Mouse (Mus musculus) CH12.LX (cell line): ENCODE results near the gene Myo1g. TPM values are rescaled to one million over a fixed set of nuclear protein-coding genes. Genes with fewer than 3 reads are reported as not detected.

Experiments
- DNase-seq: peaks from one replicate; pipeline ENCODE4 v3.0.0-alpha.2; 2013; ENCODE audit errors: extremely low read depth
- H3K27ac ChIP-seq: 2 replicates; pipeline ENCODE4 v1.5.1; 2012; ENCODE audit warnings: low read depth, mild to moderate bottlenecking, control low read depth, moderate library complexity; ENCODE audit not compliant: insufficient read depth
- H3K27me3 ChIP-seq: replicated peaks from 2 replicates; pipeline ENCODE3; 2012; ENCODE audit warnings: inconsistent platforms
- H3K36me3 ChIP-seq, 2 experiments: replicated peaks in 1 of 2; 2 replicates each; pipeline versions ENCODE3 to v1.6.1; 2012; ENCODE audit warnings: inconsistent platforms in 1 of 2, low read length in 1 of 2, mild to moderate bottlenecking in 1 of 2, mixed read lengths in 1 of 2, moderate library complexity in 1 of 2; ENCODE audit not compliant: control insufficient read depth in 1 of 2, insufficient read depth in 1 of 2
- H3K4me1 ChIP-seq, 2 experiments: 2 replicates each; pipeline ENCODE4 v1.6.1; 2012; ENCODE audit warnings: inconsistent platforms in 1 of 2, moderate library complexity in 1 of 2; ENCODE audit not compliant: insufficient read depth in 2 of 2, control insufficient read depth in 1 of 2
- H3K4me2 ChIP-seq: 2 replicates; pipeline ENCODE4 v1.6.1; 2012; ENCODE audit warnings: low read depth, mild to moderate bottlenecking, control low read depth; ENCODE audit not compliant: poor library complexity, insufficient read depth, severe bottlenecking
- H3K4me3 ChIP-seq, 3 experiments: fragments of 150-350 bp in 1 of 3; sonication (generic) in 1 of 3; replicated peaks in 1 of 3; 2 replicates each; pipeline versions ENCODE3 to v1.5.1; 2011 to 2012; ENCODE audit warnings: low read depth in 2 of 3, low read length in 2 of 3, mild to moderate bottlenecking in 2 of 3, moderate library complexity in 2 of 3, control low read depth in 1 of 3, improper control_type of control experiment in 1 of 3, inconsistent platforms in 1 of 3, mixed read lengths in 1 of 3; ENCODE audit not compliant: poor library complexity in 1 of 3
- H3K79me2 ChIP-seq: replicated peaks from 2 replicates; pipeline ENCODE4 v1.6.1; 2012; ENCODE audit warnings: mild to moderate bottlenecking, moderate library complexity; ENCODE audit not compliant: control insufficient read depth, poor library complexity, insufficient read depth, severe bottlenecking; ENCODE audit errors: extremely low read depth
- H3K9ac ChIP-seq: 2 replicates; pipeline ENCODE4 v1.6.1; 2012; ENCODE audit warnings: low read depth, mild to moderate bottlenecking, control low read depth, moderate library complexity; ENCODE audit not compliant: insufficient read depth
- H3K9me3 ChIP-seq: replicated peaks from 2 replicates; pipeline ENCODE3; 2012; ENCODE audit warnings: low read length, inconsistent platforms, mixed read lengths
- CTCF ChIP-seq, 2 experiments: IDR thresholded peaks in 1 of 2; conservative IDR thresholded peaks in 1 of 2; 2 replicates each; pipeline ENCODE4 v1.5.1; 2011 to 2012; ENCODE audit warnings: low read depth in 2 of 2, low read length in 2 of 2, improper control_type of control experiment in 1 of 2, inconsistent platforms in 1 of 2, mild to moderate bottlenecking in 1 of 2, moderate library complexity in 1 of 2
- EP300 ChIP-seq: IDR thresholded peaks from 2 replicates; pipeline ENCODE4 v1.6.1; 2011; ENCODE audit warnings: low read length, improper control_type of control experiment
- JUND ChIP-seq: conservative IDR thresholded peaks from 2 replicates; pipeline ENCODE4 v1.6.1; 2011; ENCODE audit warnings: low read depth, low read length, improper control_type of control experiment
- MAX ChIP-seq: IDR thresholded peaks from 2 replicates; pipeline ENCODE4 v1.6.1; 2011; ENCODE audit warnings: low read length, improper control_type of control experiment
- MYC ChIP-seq: IDR thresholded peaks from 2 replicates; pipeline ENCODE4 v1.6.1; 2011; ENCODE audit warnings: low read depth, mild to moderate bottlenecking, improper control_type of control experiment, low read length
- NELFE ChIP-seq: IDR thresholded peaks from 2 replicates; pipeline ENCODE4 v1.6.1; 2011; ENCODE audit warnings: low read depth, low read length, improper control_type of control experiment
- POLR2A ChIP-seq: IDR thresholded peaks from 2 replicates; pipeline ENCODE4 v1.6.1; 2011; ENCODE audit warnings: low read depth, mild to moderate bottlenecking, improper control_type of control experiment, low read length
- POLR2AphosphoS2 ChIP-seq: IDR thresholded peaks from 2 replicates; pipeline ENCODE4 v1.6.1; 2011; ENCODE audit warnings: low read depth, low read length, improper control_type of control experiment
- RAD21 ChIP-seq: IDR thresholded peaks from 2 replicates; pipeline ENCODE4 v1.6.1; 2011; ENCODE audit warnings: low read depth, mild to moderate bottlenecking, low read length, improper control_type of control experiment, moderate library complexity
- RCOR1 ChIP-seq: conservative IDR thresholded peaks from 2 replicates; pipeline ENCODE4 v1.6.1; 2012; ENCODE audit warnings: low read depth, mild to moderate bottlenecking, inconsistent platforms, low read length, improper control_type of control experiment
- SIN3A ChIP-seq: IDR thresholded peaks from 2 replicates; pipeline ENCODE4 v1.6.1; 2012; ENCODE audit warnings: low read length, improper control_type of control experiment, inconsistent platforms
- SMC3 ChIP-seq: IDR thresholded peaks from 2 replicates; pipeline ENCODE4 v1.6.1; 2011; ENCODE audit warnings: low read depth, low read length, improper control_type of control experiment
- TBP ChIP-seq: conservative IDR thresholded peaks from 2 replicates; pipeline ENCODE4 v1.6.1; 2011; ENCODE audit warnings: low read depth, low read length, improper control_type of control experiment
- USF2 ChIP-seq: conservative IDR thresholded peaks from 2 replicates; pipeline ENCODE4 v1.6.1; 2011; ENCODE audit warnings: low read depth, low read length, improper control_type of control experiment
- ZNF384 ChIP-seq: IDR thresholded peaks from 2 replicates; pipeline ENCODE4 v1.6.1; 2012; ENCODE audit warnings: low read depth, low read length, improper control_type of control experiment, inconsistent platforms
- dilution Hi-C: fragments of 300-500 bp; cut with MboI; formaldehyde crosslinking; loops from 2 replicates; pipeline ENCODE4 v1.14.3; 2020; ENCODE audit warnings: low sequenced_read_pairs; ENCODE audit not compliant: extremely low pct_unique_long_range_greater_than_20kb, extremely low pct_ligation_motif_present
- in situ Hi-C: fragments of 300-500 bp; cut with MboI; formaldehyde crosslinking; loops from 3 replicates; pipeline ENCODE4 v1.14.3; 2019; ENCODE audit warnings: low sequenced_read_pairs, low pct_ligation_motif_present, low pct_unique_long_range_greater_than_20kb, mixed read lengths
- polyA plus RNA-seq: library from polyadenylated mRNA; unstranded; fragments of >175 nt; gene quantifications from 2 replicates; pipeline ENCODE4 v1.2.1, GENCODE M21; 2012; ENCODE audit warnings: low read depth; ENCODE audit not compliant: insufficient read length
- total RNA-seq, 2 experiments: library from RNA; depleted of rRNA; stranded (reverse); fragments of 300-350 nt in 1 of 2; fragments of >200 nt in 1 of 2; gene quantifications; 2 replicates each; pipeline ENCODE4 v1.2.3; 2012 to 2014

Myo1g gene
- total and polyA plus RNA-seq, 3 experiments: 268 to 335 (median 284) TPM

- Histone ChIP-seq H3K27ac (no peak overlapping the region), H3K4me3 (no peak overlapping the region), H3K4me2 (no peak overlapping the region), H3K27me3 (no peaks in the 10 kb centered on the region), H3K4me1 (peaks cover 0 to 57% of the 10 kb centered on the region in 2 experiments; a peak in 2 of 4 replicates), H3K79me2 (peaks cover 16% of the 10 kb centered on the region), H3K36me3 (peaks cover 10 to 45% of the 10 kb centered on the region in 2 experiments), H3K9ac (no peak overlapping the region), H3K9me3 (no peaks in the 10 kb centered on the region)
- in situ Hi-C loops (loop anchor here (25.0 kb wide), 1 partner anchor 297 kb away; no protein-coding TSS in a partner anchor), dilution Hi-C loops (no loop called here)
- peak; percentile 72 for DNase-seq
- peak; percentile 50 for TF ChIP-seq RAD21
- no peak for TF ChIP-seq MYC
- TF ChIP-seq CTCF (conservative IDR thresholded peaks at IDR 0.05 in 1 of 2, IDR thresholded peaks at IDR 0.05 in 1 of 2; ENCODE audit: low read depth in 2 of 2, low read length in 2 of 2): peak in 1 of 2 experiments; percentile 62; a peak in 2 of 4 replicates
- no peak for TF ChIP-seq POLR2AphosphoS2
- no peak for TF ChIP-seq POLR2A
- TF ChIP-seq RCOR1: no peak
- no peak for TF ChIP-seq JUND
- TF ChIP-seq SMC3: peak; percentile 52
- no peak for TF ChIP-seq MAX
- no peak for TF ChIP-seq SIN3A
- TF ChIP-seq USF2: no peak
These were observed 55.6 kb downstream of the Myo1g start for GRCm38 (mm10) chr11:6465122-6465521.

- no peaks in the 10 kb centered on the region for H3K27me3 ChIP-seq
- TF ChIP-seq CTCF (conservative IDR thresholded peaks at IDR 0.05 in 1 of 2, IDR thresholded peaks at IDR 0.05 in 1 of 2; ENCODE audit: low read depth in 2 of 2, low read length in 2 of 2) (peak in 1 of 2 experiments; percentile 58; a peak in 2 of 4 replicates), SMC3 (peak; percentile 42), TBP (no peak), RAD21 (peak; percentile 42), ZNF384 (peak; percentile 79), NELFE (no peak), EP300 (peak; percentile 60; the same call in 1 of the 2 replicates)
These were observed 57.5 kb downstream of the Myo1g start for GRCm38 (mm10) chr11:6463159-6463837.

More at GRCm38 (mm10) chr11:6463159-6463837, 57.5 kb downstream of the Myo1g start:
- Histone ChIP-seq H3K79me2 (peaks cover 7% of the 10 kb centered on the region), H3K36me3 (peaks cover 10 to 33% of the 10 kb centered on the region in 2 experiments), H3K4me1 (peaks cover 0 to 40% of the 10 kb centered on the region in 2 experiments; a peak in 2 of 4 replicates), H3K4me3 (no peak overlapping the region), H3K27ac (no peak overlapping the region), H3K9me3 (peaks cover 4% of the 10 kb centered on the region), H3K9ac (no peak overlapping the region), H3K4me2 (peak overlapping the region; percentile 14; the same call in 1 of the 2 replicates)
- DNase-seq: peak; percentile 62
- dilution Hi-C loops (no loop called here), in situ Hi-C loops (loop anchor here (25.0 kb wide), 1 partner anchor 299 kb away; no protein-coding TSS in a partner anchor)

Other genes starting within 250 kb of the Myo1g start
- gene Tmed4, start 246.1 kb downstream of the Myo1g start, total RNA-seq (2012; rRNA removed): 44.8 and 54.1 TPM in 2 replicates
- 50.6 and 52.2 TPM in 2 replicates for gene Tmed4, start 246.1 kb downstream of the Myo1g start, total RNA-seq (2014; rRNA removed)
- 52.3 and 59.9 TPM in 2 replicates for gene Tmed4, start 246.1 kb downstream of the Myo1g start, polyA plus RNA-seq
- gene Ogdh, start 229.3 kb downstream of the Myo1g start, total RNA-seq (2012; rRNA removed): 120 TPM in 2 replicates
- 43.7 and 47.1 TPM in 2 replicates for gene Ogdh, start 229.3 kb downstream of the Myo1g start, total RNA-seq (2014; rRNA removed)
- gene Ogdh, start 229.3 kb downstream of the Myo1g start, polyA plus RNA-seq: 157 and 173 TPM in 2 replicates
- 33.1 and 46.3 TPM in 2 replicates for gene Zmiz2, start 131.9 kb downstream of the Myo1g start, total RNA-seq (2012; rRNA removed)
- 8.5 and 10.6 TPM in 2 replicates for gene Zmiz2, start 131.9 kb downstream of the Myo1g start, total RNA-seq (2014; rRNA removed)
- 197 and 238 TPM in 2 replicates for gene Zmiz2, start 131.9 kb downstream of the Myo1g start, polyA plus RNA-seq
- gene Ppia, start 105.5 kb downstream of the Myo1g start, total RNA-seq (2012; rRNA removed): 8,867 and 10,240 TPM in 2 replicates
- 9,428 and 9,904 TPM in 2 replicates for gene Ppia, start 105.5 kb downstream of the Myo1g start, total RNA-seq (2014; rRNA removed)
- 5,045 and 5,764 TPM in 2 replicates for gene Ppia, start 105.5 kb downstream of the Myo1g start, polyA plus RNA-seq
- 51.4 and 73.2 TPM in 2 replicates for gene H2afv, start 76.5 kb downstream of the Myo1g start, total RNA-seq (2012; rRNA removed)
- 37.8 and 46.6 TPM in 2 replicates for gene H2afv, start 76.5 kb downstream of the Myo1g start, total RNA-seq (2014; rRNA removed)
- 63.7 and 67.6 TPM in 2 replicates for gene H2afv, start 76.5 kb downstream of the Myo1g start, polyA plus RNA-seq
- gene Purb, start 45.0 kb downstream of the Myo1g start, total RNA-seq (2012; rRNA removed): 19.3 and 29.7 TPM in 2 replicates
- gene Purb, start 45.0 kb downstream of the Myo1g start, total RNA-seq (2014; rRNA removed): 45.2 and 50.5 TPM in 2 replicates
- gene Purb, start 45.0 kb downstream of the Myo1g start, polyA plus RNA-seq: 35.0 and 42.4 TPM in 2 replicates
- gene Ccm2, start 25.9 kb upstream of the Myo1g start, total RNA-seq (2012; rRNA removed): 30.4 and 31.6 TPM in 2 replicates
- gene Ccm2, start 25.9 kb upstream of the Myo1g start, total RNA-seq (2014; rRNA removed): 32.7 and 32.9 TPM in 2 replicates
- 29.4 and 34.5 TPM in 2 replicates for gene Ccm2, start 25.9 kb upstream of the Myo1g start, polyA plus RNA-seq
- gene Nacad, start 85.1 kb upstream of the Myo1g start, total RNA-seq (2012; rRNA removed): 0.13 TPM in 2 replicates
- not detected in 2 replicates for gene Nacad, start 85.1 kb upstream of the Myo1g start, total RNA-seq (2014; rRNA removed)
- gene Nacad, start 85.1 kb upstream of the Myo1g start, polyA plus RNA-seq: 0.34 TPM in 1 of 2 replicates, not detected in the other
- gene Tbrg4, start 105.1 kb upstream of the Myo1g start, total RNA-seq (2012; rRNA removed): 93.1 and 118 TPM in 2 replicates
- gene Tbrg4, start 105.1 kb upstream of the Myo1g start, total RNA-seq (2014; rRNA removed): 59.3 and 69.0 TPM in 2 replicates
- 170 and 191 TPM in 2 replicates for gene Tbrg4, start 105.1 kb upstream of the Myo1g start, polyA plus RNA-seq
- gene Wap, start 117.7 kb upstream of the Myo1g start, total RNA-seq (2012; rRNA removed): not detected in 2 replicates
- not detected in 2 replicates for gene Wap, start 117.7 kb upstream of the Myo1g start, total RNA-seq (2014; rRNA removed)
- gene Wap, start 117.7 kb upstream of the Myo1g start, polyA plus RNA-seq: not detected in 2 replicates
- gene Ramp3, start 137.6 kb upstream of the Myo1g start, total RNA-seq (2012; rRNA removed): 0.21 TPM in 1 of 2 replicates, not detected in the other
- gene Ramp3, start 137.6 kb upstream of the Myo1g start, total RNA-seq (2014; rRNA removed): not detected in 2 replicates
- not detected in 2 replicates for gene Ramp3, start 137.6 kb upstream of the Myo1g start, polyA plus RNA-seq